Mouse (Mus musculus) brain, embryonic 14.5 days (tissue): ENCODE results near the gene Ccl20.

Source experiments
- CTCF ChIP-seq: fragments of 200-500 bp; IDR thresholded peaks from 2 replicates; pipeline ENCODE4 v1.5.1; 2012; ENCODE audit warnings: inconsistent platforms, mild to moderate bottlenecking, moderate library complexity, borderline replicate concordance; ENCODE audit not compliant: insufficient read depth, insufficient read length; ENCODE audit errors: extremely low read depth
- POLR2A ChIP-seq: fragments of 200-500 bp; IDR thresholded peaks from 2 replicates; pipeline ENCODE4 v1.6.1; 2012; ENCODE audit warnings: mild to moderate bottlenecking, inconsistent platforms, borderline replicate concordance; ENCODE audit not compliant: poor library complexity, insufficient read depth, insufficient read length, severe bottlenecking; ENCODE audit errors: extremely low read depth

GRCm38 (mm10) chr1:83159603-83160002 is 43.0 kb downstream of the Ccl20 start, which contains the start of gene Daw1:
- TF ChIP-seq CTCF (no peak), POLR2A (no peak)
